ENCODE assay signal across 8 mouse cellular contexts in the genomic region with DNA sequence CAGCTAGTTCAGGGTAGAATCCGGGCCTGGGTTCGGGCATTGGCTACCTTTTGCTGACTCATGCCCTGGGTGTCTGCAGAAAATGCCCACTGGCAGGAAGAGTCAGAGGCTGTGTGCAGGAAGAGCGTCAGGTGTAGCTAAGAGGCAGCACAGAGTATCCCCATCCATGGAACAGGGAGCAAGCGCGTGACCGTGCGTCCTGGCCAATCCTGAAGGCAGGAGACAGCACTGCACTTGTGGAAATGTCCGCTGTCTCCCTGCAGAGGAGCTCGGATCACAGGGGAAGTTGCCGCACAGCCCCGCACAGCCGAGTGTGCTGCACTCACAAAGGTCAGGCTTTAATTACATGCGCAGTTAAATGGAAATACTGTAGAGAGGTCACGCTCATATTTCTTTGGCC.
A peak's percentile ranks its signal among the peaks of the same experiment; 100 is the strongest.
DNase-seq lines count a peak whose midpoint lies in the region; ATAC-seq and TF ChIP-seq lines count a peak whose summit lies in the region.

No protein-coding gene starts in this region.

- H3K27ac ChIP-seq in gastrocnemius, adult 2 months, result peak overlapping the region; percentile 92
- H3K27ac ChIP-seq in embryonic facial prominence, embryonic 12.5 days, result no peak overlapping the region
- peak overlapping the region; percentile 51; the same call in 1 of the 2 replicates for H3K27ac ChIP-seq in hindbrain, embryonic 10.5 days
- no peak overlapping the region for H3K27ac ChIP-seq in lung, postnatal 0 days (ENCODE audit: low read length)

- no peaks in the 10 kb centered on the region for H3K9me3 ChIP-seq in embryonic facial prominence, embryonic 12.5 days
- H3K9me3 ChIP-seq in hindbrain, embryonic 10.5 days, result no peaks in the 10 kb centered on the region
- no peaks in the 10 kb centered on the region for H3K9me3 ChIP-seq in lung, postnatal 0 days (ENCODE audit: low read length)

- DNase-seq in gastrocnemius, adult 2 months, result peak; percentile 87
- DNase-seq in gastrocnemius, postnatal 4 days (ENCODE audit: low spot score in 2 of 2), result no peak
- peak; percentile 33 for DNase-seq in hindbrain, embryonic 10.5 days (ENCODE audit: low spot score)
- no peak for DNase-seq in lung, postnatal 0 days (ENCODE audit: low spot score)
- no peak for DNase-seq in layer of hippocampus, postnatal 10 days (ENCODE audit: low spot score in 2 of 2)
- no peak for DNase-seq in frontal cortex, postnatal 10 days (ENCODE audit: low spot score in 2 of 2)
- DNase-seq in layer of hippocampus, adult 8-10 months (ENCODE audit: low spot score in 2 of 2), result no peak

- H3K36me3 ChIP-seq in embryonic facial prominence, embryonic 12.5 days, result no peaks in the 10 kb centered on the region
- no peaks in the 10 kb centered on the region for H3K36me3 ChIP-seq in hindbrain, embryonic 10.5 days
- no peaks in the 10 kb centered on the region for H3K36me3 ChIP-seq in lung, postnatal 0 days (ENCODE audit: insufficient read depth, low read length)

- peak overlapping the region; percentile 14; the same call in 1 of the 2 replicates for H3K4me2 ChIP-seq in embryonic facial prominence, embryonic 12.5 days (replicated peaks)
- peak overlapping the region; percentile 3; the same call in 1 of the 2 replicates for H3K4me2 ChIP-seq in lung, postnatal 0 days (replicated peaks; ENCODE audit: low read depth, low read length)

- no peak for ATAC-seq in embryonic facial prominence, embryonic 12.5 days (ENCODE audit: insufficient number of reproducible peaks, insufficient read depth, low FRiP score, low TSS enrichment)
- ATAC-seq in lung, postnatal 0 days, result peak; percentile 52

- no peak for TF ChIP-seq EP300 in lung, postnatal 0 days (IDR thresholded peaks at IDR 0.05)

- no peak for TF ChIP-seq CTCF in gastrocnemius, adult 2 months (IDR thresholded peaks at IDR 0.05)
- TF ChIP-seq CTCF in lung, postnatal 0 days (IDR thresholded peaks at IDR 0.05), result no peak

- intact Hi-C loops in gastrocnemius, adult 2 months (cut with DNase I), result loop anchor here (5.0 kb wide), 2 partner anchors 57 to 77 kb away; no protein-coding TSS in a partner anchor

- H3K9ac ChIP-seq in embryonic facial prominence, embryonic 12.5 days, result no peak overlapping the region
- H3K9ac ChIP-seq in lung, postnatal 0 days (replicated peaks; ENCODE audit: low read depth), result no peak overlapping the region

- H3K27me3 ChIP-seq in embryonic facial prominence, embryonic 12.5 days, result peaks cover 20% of the 10 kb centered on the region
- peaks cover 38% of the 10 kb centered on the region for H3K27me3 ChIP-seq in hindbrain, embryonic 10.5 days (ENCODE audit: insufficient read depth, poor library complexity, severe bottlenecking)
- H3K27me3 ChIP-seq in lung, postnatal 0 days (replicated peaks; ENCODE audit: insufficient read depth, low read length), result no peaks in the 10 kb centered on the region

- H3K4me1 ChIP-seq in embryonic facial prominence, embryonic 12.5 days, result peaks cover 17% of the 10 kb centered on the region
- peaks cover 77% of the 10 kb centered on the region for H3K4me1 ChIP-seq in hindbrain, embryonic 10.5 days (replicated peaks)
- no peaks in the 10 kb centered on the region; the same call in 1 of the 2 replicates for H3K4me1 ChIP-seq in lung, postnatal 0 days (ENCODE audit: insufficient read depth, low read depth, low read length)

- peak overlapping the region; percentile 67 for H3K4me3 ChIP-seq in gastrocnemius, adult 2 months
- H3K4me3 ChIP-seq in embryonic facial prominence, embryonic 12.5 days, result no peak overlapping the region
- peak overlapping the region; percentile 11; the same call in 1 of the 2 replicates for H3K4me3 ChIP-seq in hindbrain, embryonic 10.5 days
- H3K4me3 ChIP-seq in lung, postnatal 0 days (ENCODE audit: low read depth, low read length), result no peak overlapping the region

- 16% methylated on average over 14 of the region's 14 CpGs for WGBS in embryonic facial prominence, embryonic 12.5 days
- WGBS in hindbrain, embryonic 10.5 days, result 22% methylated on average over 14 of the region's 14 CpGs
- 46% methylated on average over 14 of the region's 14 CpGs for WGBS in lung, postnatal 0 days

Comparison
In these comparisons a context has a peak if more than half of its experiments do, and no peak if none do; other contexts are left out.
1. DNase-seq: peak in gastrocnemius, adult 2 months (single experiment) and hindbrain, embryonic 10.5 days (single experiment); none in gastrocnemius, postnatal 4 days (0 of 2), lung, postnatal 0 days (single experiment), layer of hippocampus, postnatal 10 days (0 of 2), frontal cortex, postnatal 10 days (0 of 2) and layer of hippocampus, adult 8-10 months (0 of 2).
2. H3K27ac ChIP-seq: peak in gastrocnemius, adult 2 months (single experiment) and hindbrain, embryonic 10.5 days (single experiment); none in embryonic facial prominence, embryonic 12.5 days (single experiment) and lung, postnatal 0 days (single experiment).
3. H3K4me3 ChIP-seq: peak in gastrocnemius, adult 2 months (single experiment) and hindbrain, embryonic 10.5 days (single experiment); none in embryonic facial prominence, embryonic 12.5 days (single experiment) and lung, postnatal 0 days (single experiment).